ENCODE assay signal across 35 mouse cellular contexts in the genomic region with DNA sequence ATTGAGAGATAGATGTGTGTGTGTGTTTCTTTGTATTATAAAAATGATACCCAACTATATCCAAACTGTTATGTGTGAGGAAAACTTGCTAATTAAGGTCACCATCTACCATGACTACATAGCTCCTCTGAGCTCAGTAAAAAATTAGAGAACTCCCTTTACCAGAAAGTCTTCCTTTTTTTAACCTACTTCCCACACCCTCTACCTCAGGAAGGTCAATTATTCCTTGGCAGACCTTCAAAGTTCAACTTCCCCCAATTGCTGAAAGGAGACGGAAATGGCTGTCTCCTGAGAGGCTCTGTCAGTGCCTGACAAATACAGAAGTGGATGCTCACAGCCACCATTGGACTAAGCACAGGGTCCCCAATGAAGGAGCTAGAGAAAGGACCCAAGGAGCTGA. TPM values are rescaled to one million over a fixed set of nuclear protein-coding genes. Genes with fewer than 3 reads are reported as not detected.
"Had no signal": no experiment of that assay in that cellular context is flagged by ENCODE, and none has a peak within 500 bp of the region (broad histone marks: within the 10 kb centered on the region; RNA-seq: fewer than 3 reads in every experiment).

No protein-coding gene starts in this region.

- DNase-seq: gastrocnemius, adult 2 months; gastrocnemius, postnatal 10 days; gastrocnemius, postnatal 25 days; heart, adult 11 months; heart, adult 2 months; heart, postnatal 14 days; heart, postnatal 36 days; kidney, adult 11 months; kidney, adult 8-10 months; kidney, postnatal 10 days; kidney, postnatal 36 days; liver; liver, embryonic 13.5 days had no signal

- ATAC-seq: hindbrain, postnatal 0 days; intestine, embryonic 16.5 days had no signal

- H3K4me1 ChIP-seq: heart, embryonic 13.5 days; heart, embryonic 15.5 days; hindbrain, embryonic 13.5 days; hindbrain, embryonic 15.5 days; limb, embryonic 10.5 days; limb, embryonic 12.5 days; liver, embryonic 13.5 days had no signal

- H3K4me3 ChIP-seq: gastrocnemius, adult 2 months; heart, adult 2 months; heart, embryonic 13.5 days; heart, embryonic 15.5 days; hindbrain, embryonic 13.5 days; hindbrain, embryonic 15.5 days; layer of hippocampus, adult 2 months; left cerebral cortex, adult 2 months; limb, embryonic 10.5 days; limb, embryonic 12.5 days; liver, embryonic 13.5 days had no signal

- H3K36me3 ChIP-seq: heart, embryonic 13.5 days; heart, embryonic 15.5 days; hindbrain, embryonic 13.5 days; hindbrain, embryonic 15.5 days; limb, embryonic 10.5 days; limb, embryonic 12.5 days; liver, embryonic 13.5 days had no signal

- H3K27ac ChIP-seq: gastrocnemius, adult 2 months; heart, adult 2 months; heart, embryonic 13.5 days; heart, embryonic 15.5 days; hindbrain, embryonic 13.5 days; hindbrain, embryonic 15.5 days; hindbrain, postnatal 0 days; layer of hippocampus, adult 2 months; left cerebral cortex, adult 2 months; limb, embryonic 10.5 days; limb, embryonic 12.5 days; liver, embryonic 13.5 days had no signal

- H3K27me3 ChIP-seq: heart, embryonic 13.5 days; heart, embryonic 15.5 days; hindbrain, embryonic 13.5 days; hindbrain, embryonic 15.5 days; limb, embryonic 12.5 days; liver, embryonic 13.5 days had no signal

RNA-seq across cellular contexts. Expression of gene Ifi44, which starts 7.5 kb away (rescaled TPM):
- total RNA-seq: gastrocnemius, postnatal 25 days; layer of hippocampus, adult 2 months; layer of hippocampus, postnatal 25 days; left cerebral cortex, adult 2 months; left cerebral cortex, postnatal 14 days; left cerebral cortex, postnatal 36 days had no signal
- polyA plus RNA-seq: hindbrain, embryonic 11.5 days; limb, embryonic 10.5 days; liver, embryonic 11.5 days had no signal

RNA-seq across cellular contexts. Expression of gene Ifi44l, which starts 20.5 kb away (rescaled TPM):
- total RNA-seq: gastrocnemius, adult 2 months; gastrocnemius, postnatal 10 days; gastrocnemius, postnatal 25 days; gastrocnemius, postnatal 4 days; heart, adult 2 months; heart, postnatal 14 days; heart, postnatal 36 days; hindbrain, postnatal 0 days; layer of hippocampus, adult 2 months; layer of hippocampus, postnatal 10 days; layer of hippocampus, postnatal 25 days; left cerebral cortex, adult 2 months; left cerebral cortex, postnatal 14 days; left cerebral cortex, postnatal 36 days had no signal
- polyA plus RNA-seq: frontal cortex, adult 2 months; heart, adult 2 months; heart, embryonic 13.5 days; heart, embryonic 15.5 days; heart, postnatal 0 days; hindbrain, embryonic 11.5 days; hindbrain, embryonic 13.5 days; hindbrain, embryonic 15.5 days; hindbrain, postnatal 0 days; intestine, embryonic 14.5 days; intestine, embryonic 16.5 days; kidney, embryonic 14.5 days; kidney, embryonic 16.5 days; limb, embryonic 10.5 days; limb, embryonic 12.5 days; liver, embryonic 11.5 days; liver, embryonic 13.5 days had no signal
